Mouse (Mus musculus) cerebellum, adult 2 months (tissue): ENCODE data around the gene Fam83d. TPM values are rescaled to one million over a fixed set of nuclear protein-coding genes. Genes with fewer than 3 reads are reported as not detected.

ENCODE experiments used
- DNase-seq, 2 experiments: peaks; one replicate each; pipeline ENCODE4 v3.0.0; 2021
- H3K27ac ChIP-seq: fragments of 200-500 bp; 2 replicates; pipeline ENCODE4 v1.5.1; 2012; ENCODE audit warnings: low read length, control low read depth, inconsistent platforms; ENCODE audit not compliant: insufficient read depth
- H3K27me3 ChIP-seq: fragments of 200-500 bp; 2 replicates; pipeline ENCODE4 v1.6.1; 2012; ENCODE audit warnings: inconsistent platforms, mild to moderate bottlenecking, low read length, moderate library complexity; ENCODE audit not compliant: control insufficient read depth, insufficient read depth
- H3K4me1 ChIP-seq: fragments of 200-500 bp; 2 replicates; pipeline ENCODE4 v1.6.1; 2011; ENCODE audit warnings: low read length; ENCODE audit not compliant: control insufficient read depth, insufficient read depth
- H3K4me3 ChIP-seq: fragments of 200-500 bp; replicated peaks from 2 replicates; pipeline ENCODE3; 2011; ENCODE audit warnings: mild to moderate bottlenecking, low read depth, low read length, control low read depth; ENCODE audit not compliant: insufficient read depth
- CTCF ChIP-seq: fragments of 200-500 bp; IDR thresholded peaks from 2 replicates; pipeline ENCODE4 v1.5.1; 2011; ENCODE audit warnings: low read depth, mild to moderate bottlenecking, control low read depth, low read length, moderate library complexity, borderline replicate concordance; ENCODE audit not compliant: insufficient read depth
- WGBS: fragments of 180-500 bp; shearing (Covaris S2); methylation state at CpG from one replicate; pipeline ENCODE4 v1.1.7; 2018; 5-methylcytosine and 5-hydroxymethylcytosine counted together
- polyA plus RNA-seq: library from polyadenylated mRNA; depleted of rRNA; stranded (reverse); fragments of >200 nt; gene quantifications from 2 replicates; pipeline ENCODE4 v1.2.3, GENCODE M21; 2012; rRNA removed

Fam83d gene
- polyA plus RNA-seq, 1 experiment: 2.5 TPM

GRCm38 (mm10) chr2:158833645-158834044 is 65.8 kb downstream of the Fam83d start:
- Histone ChIP-seq H3K27ac (no peak overlapping the region), H3K4me3 (no peak overlapping the region), H3K27me3 (no peaks in the 10 kb centered on the region), H3K4me1 (no peaks in the 10 kb centered on the region; the same call in 1 of the 2 replicates)
- no peak for DNase-seq
- TF ChIP-seq CTCF: no peak
- 73% methylated on average over 2 of the region's 2 CpGs for WGBS

Other genes starting within 250 kb of the Fam83d start
- gene Slc32a1, start 157.3 kb upstream of the Fam83d start, polyA plus RNA-seq: 218 TPM in 2 replicates
- gene Actr5, start 143.2 kb upstream of the Fam83d start, polyA plus RNA-seq: 7.2 and 7.5 TPM in 2 replicates
- 59.8 and 65.2 TPM in 2 replicates for gene Ppp1r16b, start 102.7 kb upstream of the Fam83d start, polyA plus RNA-seq
- gene Dhx35, start 26.7 kb downstream of the Fam83d start, polyA plus RNA-seq: 23.1 and 23.3 TPM in 2 replicates